ENCODE assay signal across 10 mouse cellular contexts in the genomic region with DNA sequence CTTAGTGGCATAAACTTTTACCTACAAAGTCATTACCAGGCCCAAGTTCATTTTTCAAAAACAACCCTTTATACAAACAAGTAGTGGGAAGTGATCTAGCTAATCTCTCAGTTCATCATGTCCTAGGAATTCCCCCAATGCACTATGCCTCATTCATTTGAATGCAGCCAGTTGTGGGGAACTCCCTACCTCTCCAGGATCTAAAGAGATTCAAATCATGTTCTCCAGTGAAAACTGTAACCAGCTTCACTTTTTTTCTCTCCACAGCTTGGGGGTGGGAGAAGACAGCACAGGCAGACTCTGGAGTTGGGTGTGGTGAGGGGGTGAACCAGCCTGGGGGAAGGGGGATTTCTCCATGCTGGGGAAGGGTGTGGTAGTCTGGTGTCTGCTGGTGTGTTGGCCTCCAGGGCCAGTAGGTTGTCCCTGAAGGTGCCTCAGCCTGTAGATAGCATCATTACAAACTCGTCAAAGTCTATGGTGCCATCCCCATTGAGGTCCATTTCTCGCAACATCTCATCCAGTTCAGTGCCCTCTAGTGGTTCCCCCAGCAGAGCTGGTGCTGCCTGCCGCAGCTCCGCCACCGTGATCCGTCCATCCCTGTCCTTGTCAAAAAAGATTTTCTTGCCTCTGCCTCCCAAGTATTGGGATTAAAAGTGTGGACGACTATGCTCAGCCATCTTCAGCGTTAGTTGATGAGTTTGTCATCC. TPM values are rescaled to one million over a fixed set of nuclear protein-coding genes. Genes with fewer than 3 reads are reported as not detected.
DNase-seq lines count a peak whose midpoint lies in the region; ATAC-seq and TF ChIP-seq lines count a peak whose summit lies in the region.
"Not testable (repeated sequence)": the region's sequence is repeated elsewhere in the genome, so short reads cannot be mapped to it uniquely, and the experiment has no call there.
"Had no signal": no experiment of that assay in that cellular context is flagged by ENCODE, and none has a peak within 500 bp of the region (broad histone marks: within the 10 kb centered on the region; RNA-seq: fewer than 3 reads in every experiment).

No protein-coding gene starts in this region.

- H3K27ac ChIP-seq in gastrocnemius, adult 2 months; intestine, embryonic 16.5 days (ENCODE audit: low read length); liver, embryonic 14.5 days: not testable (repeated sequence)

- TF ChIP-seq CTCF in E14TG2a.4 (conservative IDR thresholded peaks at IDR 0.05; ENCODE audit: low read length), result 0 out of 2 replicates have a peak, but pooled peaks have one; percentile 7
- TF ChIP-seq CTCF in gastrocnemius, adult 2 months (IDR thresholded peaks at IDR 0.05), result peak; percentile 6; the same call in 1 of the 2 replicates
- 0 out of 2 replicates have a peak, but pooled peaks have one; percentile 11 for TF ChIP-seq CTCF in liver, embryonic 14.5 days (IDR thresholded peaks at IDR 0.05; ENCODE audit: low read depth)

- DNase-seq in A20 (ENCODE audit: low read depth, low spot score) (peak; percentile 16), ZHBTc4 (ENCODE audit: low read depth, low spot score) (peak; percentile 75)
- not testable (repeated sequence) for DNase-seq in gastrocnemius, adult 2 months; liver, embryonic 14.5 days (ENCODE audit: low read depth in 3 of 3, low spot score in 3 of 3)

- H3K36me3 ChIP-seq in E14TG2a.4 (ENCODE audit: insufficient read depth, low read length), result peaks cover 74% of the 10 kb centered on the region
- peaks cover 21% of the 10 kb centered on the region for H3K36me3 ChIP-seq in intestine, embryonic 16.5 days (ENCODE audit: control insufficient read depth, insufficient read depth, low read length)
- H3K36me3 ChIP-seq in liver, embryonic 14.5 days (replicated peaks; ENCODE audit: control insufficient read depth, insufficient read depth, low read depth), result peaks cover 13% of the 10 kb centered on the region

- peak overlapping the region; percentile 26; the same call in 1 of the 2 replicates for H3K4me3 ChIP-seq in E14TG2a.4 (replicated peaks; ENCODE audit: low read length)
- H3K4me3 ChIP-seq in gastrocnemius, adult 2 months; intestine, embryonic 16.5 days (ENCODE audit: low read length); liver, embryonic 14.5 days (ENCODE audit: insufficient read depth in 1 of 2, low read depth in 2 of 2, low read length in 2 of 2): not testable (repeated sequence)

- H3K4me1 ChIP-seq in E14TG2a.4 (replicated peaks; ENCODE audit: low read depth, low read length), result peaks cover 64% of the 10 kb centered on the region
- not testable (repeated sequence) for H3K4me1 ChIP-seq in intestine, embryonic 16.5 days (ENCODE audit: control insufficient read depth, insufficient read depth, low read length); liver, embryonic 14.5 days (replicated peaks; ENCODE audit: control insufficient read depth in 2 of 2, insufficient read depth in 2 of 2, low read length in 1 of 2)

- ATAC-seq in intestine, embryonic 16.5 days, result 0 out of 2 replicates have a peak, but pooled peaks have one; percentile 23
- ATAC-seq in liver, embryonic 14.5 days (ENCODE audit: insufficient read depth), result not testable (repeated sequence)
- ATAC-seq in megakaryocyte-erythroid progenitor cell, adult 5-6 weeks (replicated peaks; ENCODE audit: low FRiP score, low TSS enrichment, poor library complexity, severe bottlenecking), result peak; percentile 79; the same call in 1 of the 2 replicates

- not testable (repeated sequence) for H3K9ac ChIP-seq in intestine, embryonic 16.5 days (ENCODE audit: low read depth, low read length); liver, embryonic 14.5 days (replicated peaks)

- intact Hi-C loops in gastrocnemius, adult 2 months (cut with DNase I), result not testable (repeated sequence)

- not testable (repeated sequence) for H3K9me3 ChIP-seq in E14TG2a.4 (ENCODE audit: low read length); intestine, embryonic 16.5 days (ENCODE audit: control insufficient read depth, low read length); liver, embryonic 14.5 days (ENCODE audit: control insufficient read depth, low read length)

- 82% methylated on average over 8 of the region's 8 CpGs for WGBS in intestine, embryonic 16.5 days
- WGBS in liver, embryonic 14.5 days (ENCODE audit: insufficient replicate concordance), result 75% methylated on average over 8 of the region's 8 CpGs

- not testable (repeated sequence) for H3K27me3 ChIP-seq in E14TG2a.4 (ENCODE audit: insufficient read depth, low read length); intestine, embryonic 16.5 days (replicated peaks; ENCODE audit: control insufficient read depth, insufficient read depth, low read length); liver, embryonic 14.5 days (ENCODE audit: control insufficient read depth, insufficient read depth, low read length)

- not testable (repeated sequence) for TF ChIP-seq EP300 in liver, embryonic 14.5 days (IDR thresholded peaks at IDR 0.05; ENCODE audit: low read depth)

- H3K4me2 ChIP-seq in intestine, embryonic 16.5 days (ENCODE audit: low read depth, low read length); liver, embryonic 14.5 days (ENCODE audit: low read depth): not testable (repeated sequence)

RNA-seq across cellular contexts. Expression of gene Mrpl45, which starts 6.5 kb away (rescaled TPM):
- total RNA-seq in gastrocnemius, adult 2 months (2021), result 10 to 100 TPM; 34.1 to 50.7 TPM
- 65.0 and 65.4 TPM in 2 replicates for polyA plus RNA-seq in intestine, embryonic 16.5 days (2015; fragmentation: Nextera tagmentation; extraction: Ambion mirVana)
- 7.7 and 13.1 TPM in 2 replicates for polyA plus RNA-seq in liver, embryonic 14.5 days (2012; rRNA removed)
- 22.8 and 26.4 TPM in 2 replicates for polyA plus RNA-seq in liver, embryonic 14.5 days (2014; fragmentation: Nextera tagmentation; extraction: Ambion mirVana)
- 38.2 and 48.4 TPM in 2 replicates for total RNA-seq in megakaryocyte-erythroid progenitor cell, adult 5-6 weeks (2014; fragmentation: Nextera tagmentation)
- 23.2 and 34.7 TPM in 2 replicates for total RNA-seq in megakaryocyte-erythroid progenitor cell, adult 5-6 weeks (2017)

RNA-seq across cellular contexts. Expression of gene Gpr179, which starts 29.8 kb away (rescaled TPM):
- total RNA-seq in gastrocnemius, adult 2 months (2021), result under 1 TPM in 1 of 2 experiments, not detected in 1; 0.03 TPM
- polyA plus RNA-seq in intestine, embryonic 16.5 days (2015; fragmentation: Nextera tagmentation; extraction: Ambion mirVana), result 0.11 and 0.13 TPM in 2 replicates
- polyA plus RNA-seq in liver, embryonic 14.5 days (2012; rRNA removed), result 0.01 TPM in 1 of 2 replicates, not detected in the other
- polyA plus RNA-seq in liver, embryonic 14.5 days (2014; fragmentation: Nextera tagmentation; extraction: Ambion mirVana), result not detected in 2 replicates
- total RNA-seq in megakaryocyte-erythroid progenitor cell, adult 5-6 weeks (2014; fragmentation: Nextera tagmentation), result 0.05 TPM in 1 of 2 replicates, not detected in the other
- not detected in 2 replicates for total RNA-seq in megakaryocyte-erythroid progenitor cell, adult 5-6 weeks (2017)
- polyA plus RNA-seq: heart, adult 2 months; heart, postnatal 0 days; liver, embryonic 15.5 days had no signal

RNA-seq across cellular contexts. Expression of gene Socs7, which starts 40.3 kb away (rescaled TPM):
- 10 to 100 TPM; 43.2 to 48.6 TPM for total RNA-seq in gastrocnemius, adult 2 months (2021)
- polyA plus RNA-seq in intestine, embryonic 16.5 days (2015; fragmentation: Nextera tagmentation; extraction: Ambion mirVana), result 1.8 and 2.1 TPM in 2 replicates
- polyA plus RNA-seq in liver, embryonic 14.5 days (2012; rRNA removed), result 2.1 and 2.4 TPM in 2 replicates
- 0.38 and 0.53 TPM in 2 replicates for polyA plus RNA-seq in liver, embryonic 14.5 days (2014; fragmentation: Nextera tagmentation; extraction: Ambion mirVana)
- 6.0 and 15.8 TPM in 2 replicates for total RNA-seq in megakaryocyte-erythroid progenitor cell, adult 5-6 weeks (2014; fragmentation: Nextera tagmentation)
- total RNA-seq in megakaryocyte-erythroid progenitor cell, adult 5-6 weeks (2017), result 9.0 and 11.8 TPM in 2 replicates

RNA-seq across cellular contexts. Expression of gene Npepps, which starts 41.6 kb away (rescaled TPM):
- 10 to 100 TPM; 57.6 to 77.2 TPM for total RNA-seq in gastrocnemius, adult 2 months (2021)
- polyA plus RNA-seq in intestine, embryonic 16.5 days (2015; fragmentation: Nextera tagmentation; extraction: Ambion mirVana), result 95.7 and 101 TPM in 2 replicates
- 4.3 and 8.5 TPM in 2 replicates for polyA plus RNA-seq in liver, embryonic 14.5 days (2012; rRNA removed)
- polyA plus RNA-seq in liver, embryonic 14.5 days (2014; fragmentation: Nextera tagmentation; extraction: Ambion mirVana), result 14.4 and 15.1 TPM in 2 replicates
- 32.5 and 34.5 TPM in 2 replicates for total RNA-seq in megakaryocyte-erythroid progenitor cell, adult 5-6 weeks (2014; fragmentation: Nextera tagmentation)
- 19.8 and 25.0 TPM in 2 replicates for total RNA-seq in megakaryocyte-erythroid progenitor cell, adult 5-6 weeks (2017)
